ENCODE assay signal across 33 mouse cellular contexts in the genomic region with DNA sequence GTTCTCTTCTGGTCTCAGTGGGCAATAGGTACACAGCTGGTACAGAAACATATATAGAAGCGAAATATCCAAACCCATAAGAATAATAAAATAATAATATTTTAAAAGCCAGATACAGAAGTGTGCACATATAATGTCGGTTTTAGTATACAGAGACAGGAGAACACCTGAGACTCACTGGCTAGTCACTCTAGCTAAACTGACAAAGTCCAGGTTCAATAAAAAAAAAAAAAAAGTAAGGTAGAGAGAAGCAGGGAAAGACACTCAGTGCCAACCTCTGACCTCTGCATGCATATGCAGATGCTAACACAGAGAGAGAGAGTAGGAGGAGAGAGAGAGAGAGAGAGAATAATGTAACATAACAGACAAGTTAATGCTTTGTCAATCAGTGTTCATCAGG. TPM values are rescaled to one million over a fixed set of nuclear protein-coding genes. Genes with fewer than 3 reads are reported as not detected.
"Had no signal": no experiment of that assay in that cellular context is flagged by ENCODE, and none has a peak within 500 bp of the region (broad histone marks: within the 10 kb centered on the region; RNA-seq: fewer than 3 reads in every experiment).

No protein-coding gene starts in this region.

- H3K9ac ChIP-seq: heart, embryonic 13.5 days; heart, embryonic 15.5 days; hindbrain, embryonic 13.5 days; hindbrain, embryonic 15.5 days; kidney, embryonic 15.5 days; limb, embryonic 12.5 days; liver, embryonic 13.5 days; liver, embryonic 15.5 days had no signal

- H3K4me3 ChIP-seq: heart, adult 2 months; heart, embryonic 13.5 days; heart, embryonic 15.5 days; hindbrain, embryonic 13.5 days; hindbrain, embryonic 15.5 days; kidney, embryonic 15.5 days; layer of hippocampus, adult 2 months; limb, embryonic 10.5 days; limb, embryonic 12.5 days; liver, embryonic 13.5 days; liver, embryonic 15.5 days had no signal

- ATAC-seq: hindbrain, postnatal 0 days had no signal

- H3K4me1 ChIP-seq: heart, embryonic 13.5 days; heart, embryonic 15.5 days; hindbrain, embryonic 13.5 days; hindbrain, embryonic 15.5 days; kidney, embryonic 15.5 days; limb, embryonic 10.5 days; limb, embryonic 12.5 days; liver, embryonic 13.5 days; liver, embryonic 15.5 days had no signal

- H3K36me3 ChIP-seq: heart, embryonic 13.5 days; heart, embryonic 15.5 days; hindbrain, embryonic 13.5 days; hindbrain, embryonic 15.5 days; kidney, embryonic 15.5 days; limb, embryonic 10.5 days; limb, embryonic 12.5 days; liver, embryonic 13.5 days; liver, embryonic 15.5 days had no signal

- H3K4me2 ChIP-seq: heart, embryonic 11.5 days; heart, embryonic 13.5 days; heart, embryonic 15.5 days; hindbrain, embryonic 13.5 days; hindbrain, embryonic 15.5 days; kidney, embryonic 15.5 days; limb, embryonic 12.5 days; liver, embryonic 11.5 days; liver, embryonic 13.5 days; liver, embryonic 15.5 days had no signal

- H3K27ac ChIP-seq: heart, adult 2 months; heart, embryonic 13.5 days; heart, embryonic 15.5 days; hindbrain, embryonic 13.5 days; hindbrain, embryonic 15.5 days; hindbrain, postnatal 0 days; kidney, embryonic 15.5 days; kidney, postnatal 0 days; layer of hippocampus, adult 2 months; limb, embryonic 10.5 days; limb, embryonic 12.5 days; liver, embryonic 13.5 days; liver, embryonic 15.5 days had no signal

- H3K27me3 ChIP-seq: heart, embryonic 13.5 days; heart, embryonic 15.5 days; hindbrain, embryonic 13.5 days; hindbrain, embryonic 15.5 days; kidney, embryonic 15.5 days; limb, embryonic 12.5 days; liver, embryonic 13.5 days; liver, embryonic 15.5 days had no signal

- DNase-seq: gastrocnemius, postnatal 14 days; gastrocnemius, postnatal 36 days; heart, adult 11 months; heart, adult 2 months; heart, postnatal 14 days; heart, postnatal 36 days; kidney, adult 18-20 months; kidney, adult 8-10 months; kidney, postnatal 14 days; kidney, postnatal 36 days; liver; liver, embryonic 13.5 days had no signal

- H3K9me3 ChIP-seq: heart, embryonic 13.5 days; heart, embryonic 15.5 days; hindbrain, embryonic 13.5 days; hindbrain, embryonic 15.5 days; kidney, embryonic 15.5 days; limb, embryonic 10.5 days; limb, embryonic 12.5 days; liver, embryonic 13.5 days; liver, embryonic 15.5 days had no signal

RNA-seq across cellular contexts. Expression of gene Gm34302, which starts 25.8 kb away (rescaled TPM):
- total RNA-seq: hematopoietic stem cell, adult 5-6 weeks; hindbrain, postnatal 0 days; layer of hippocampus, adult 2 months; layer of hippocampus, postnatal 10 days; layer of hippocampus, postnatal 25 days; left cerebral cortex, postnatal 10 days; left cerebral cortex, postnatal 36 days had no signal
- polyA plus RNA-seq: gonadal fat pad, adult 2 months; heart, embryonic 13.5 days; heart, embryonic 15.5 days; hindbrain, embryonic 11.5 days; hindbrain, embryonic 13.5 days; hindbrain, embryonic 15.5 days; hindbrain, postnatal 0 days; intestine, embryonic 14.5 days; kidney, embryonic 15.5 days; limb, embryonic 10.5 days; limb, embryonic 12.5 days; liver, embryonic 11.5 days; liver, embryonic 13.5 days; liver, embryonic 15.5 days had no signal
